Mouse (Mus musculus) bone marrow, adult 2 months (tissue): ENCODE measurements around the gene Krt90. TPM values are rescaled to one million over a fixed set of nuclear protein-coding genes. Genes with fewer than 3 reads are reported as not detected.

ENCODE experiments used
- H3K27ac ChIP-seq: fragments of 200-500 bp; 2 replicates; pipeline ENCODE4 v1.5.1; 2012; ENCODE audit warnings: low read depth, mild to moderate bottlenecking, control low read depth, inconsistent platforms, low read length; ENCODE audit not compliant: control insufficient read depth, poor library complexity, insufficient read depth
- H3K4me1 ChIP-seq: fragments of 200-500 bp; 2 replicates; pipeline ENCODE4 v1.6.1; 2011; ENCODE audit warnings: low read length; ENCODE audit not compliant: control insufficient read depth, insufficient read depth
- H3K4me3 ChIP-seq: fragments of 200-500 bp; replicated peaks from 2 replicates; pipeline ENCODE3; 2011; ENCODE audit warnings: mild to moderate bottlenecking, low read depth, low read length, control low read depth; ENCODE audit not compliant: control insufficient read depth
- CTCF ChIP-seq: fragments of 200-500 bp; IDR thresholded peaks from 2 replicates; pipeline ENCODE4 v1.5.1; 2011; ENCODE audit warnings: low read length, control low read depth; ENCODE audit not compliant: control insufficient read depth, insufficient read depth
- POLR2A ChIP-seq: fragments of 200-500 bp; IDR thresholded peaks from 2 replicates; pipeline ENCODE4 v1.6.1; 2011; ENCODE audit warnings: low read depth, mild to moderate bottlenecking, control low read depth, low read length, borderline replicate concordance; ENCODE audit not compliant: control insufficient read depth
- WGBS: fragments of 180-500 bp; shearing (Covaris S2); methylation state at CpG from one replicate; pipeline ENCODE4 v1.1.7; 2018; 5-methylcytosine and 5-hydroxymethylcytosine counted together
- polyA plus RNA-seq: library from polyadenylated mRNA; stranded (reverse); fragments of >200 nt; gene quantifications from 2 replicates; pipeline ENCODE4 v1.2.4, GENCODE M21; 2011; ENCODE audit warnings: low replicate concordance; ENCODE audit not compliant: missing spikeins, insufficient read depth, insufficient read length

The Krt90 gene
- polyA plus RNA-seq, 1 experiment: not detected

GRCm38 (mm10) chr15:101567780-101568179 is 5.0 kb upstream of the Krt90 start:
- Histone ChIP-seq H3K27ac (no peak overlapping the region), H3K4me3 (no peak overlapping the region), H3K4me1 (no peaks in the 10 kb centered on the region; the same call in 1 of the 2 replicates)
- WGBS: 42% methylated on average over 7 of the region's 7 CpGs
- TF ChIP-seq CTCF (peak; percentile 54; the same call in 1 of the 2 replicates), POLR2A (no peak)

GRCm38 (mm10) chr15:101558034-101558646 is 4.6 kb downstream of the Krt90 start:
- Histone ChIP-seq H3K4me1 (no peaks in the 10 kb centered on the region), H3K4me3 (no peak overlapping the region), H3K27ac (no peak overlapping the region)
- no peak for TF ChIP-seq CTCF
- TF ChIP-seq POLR2A: no peak
- 18% methylated on average over 7 of the region's 7 CpGs for whole genome bisulfite sequencing

DNA sequence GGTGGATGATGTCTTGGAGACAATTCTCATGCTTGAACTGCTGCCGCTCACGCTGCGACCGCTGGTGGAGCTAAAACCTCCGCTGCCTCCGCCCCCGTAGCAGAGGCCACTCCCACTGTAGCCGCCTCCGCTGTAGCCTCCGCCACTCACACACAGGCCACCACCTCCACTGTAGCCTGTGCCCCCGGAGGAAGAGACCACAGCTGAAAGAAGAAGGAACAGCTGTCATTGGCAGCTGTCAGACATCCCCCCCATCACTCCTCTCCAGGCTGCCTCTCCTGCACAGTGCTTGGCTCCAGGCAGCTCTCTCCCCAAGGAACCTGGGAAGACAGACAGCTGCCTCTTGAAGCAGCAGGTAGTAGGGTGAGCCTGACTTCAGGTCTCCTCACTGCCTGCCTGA is 9.6 kb downstream of the Krt90 start:
- Histone ChIP-seq H3K4me1 (no peaks in the 10 kb centered on the region), H3K27ac (no peak overlapping the region), H3K4me3 (no peak overlapping the region)
- TF ChIP-seq CTCF (no peak), POLR2A (no peak)
- WGBS: under 1% methylated on average over 11 of the region's 11 CpGs

- WGBS: 70% methylated on average over 8 of the region's 8 CpGs
- H3K4me1 ChIP-seq: no peaks in the 10 kb centered on the region
- TF ChIP-seq POLR2A (no peak), CTCF (no peak)
- H3K4me3 ChIP-seq: no peak overlapping the region
- no peak overlapping the region for H3K27ac ChIP-seq
Measured at GRCm38 (mm10) chr15:101552188-101552587, 10.6 kb downstream of the Krt90 start.

DNA sequence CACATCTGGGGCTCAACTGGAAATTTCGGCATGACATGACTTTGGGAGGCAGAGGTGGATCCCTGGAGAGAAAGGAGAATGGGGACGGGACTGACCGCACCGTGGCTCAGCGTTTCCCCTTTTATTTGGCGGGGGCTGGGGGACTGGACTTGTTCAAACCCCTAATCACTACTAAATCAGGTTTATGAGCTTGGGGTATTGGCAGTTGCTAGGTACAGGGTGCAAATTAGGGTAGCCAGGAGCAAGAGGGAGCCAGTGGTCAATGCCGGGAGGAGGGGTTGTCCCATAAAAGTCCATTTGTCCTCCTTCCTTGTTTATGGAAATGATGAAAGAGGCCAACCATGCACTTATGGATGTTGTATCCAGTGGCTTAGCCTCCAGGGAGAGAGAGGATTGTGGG is 12.2 kb downstream of the Krt90 start, which contains the start of gene Krt82:
Gene Krt82 (minus strand): TSS at position 101 of the 400 bp plus-strand sequence.
- Histone ChIP-seq H3K27ac (no peak within 1 kb of the TSS), H3K4me1 (no peaks in the 10 kb centered on the region), H3K4me3 (no peak within 1 kb of the TSS)
- TF ChIP-seq POLR2A (no peak), CTCF (no peak)
- WGBS: 75% methylated on average over 7 of the region's 7 CpGs

DNA sequence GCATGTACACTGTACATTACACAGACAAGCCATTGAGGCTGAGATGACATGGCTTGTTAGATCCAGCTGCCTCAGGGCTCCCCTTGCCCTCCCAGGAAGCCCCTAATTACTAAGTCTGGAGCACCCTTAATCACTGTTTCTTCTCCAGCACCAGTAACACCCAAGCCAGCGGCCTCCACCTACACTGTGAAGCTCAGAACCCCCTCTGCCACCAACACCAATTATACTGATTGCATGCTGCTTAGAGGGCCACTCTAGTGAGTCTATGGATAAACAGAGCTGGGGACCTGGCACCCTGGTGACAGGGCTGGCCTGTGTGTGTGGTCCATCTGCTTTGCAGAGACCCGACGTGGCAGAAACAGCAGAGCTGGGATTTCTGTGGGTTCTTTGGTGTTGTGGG is 18.3 kb downstream of the Krt90 start:
- TF ChIP-seq POLR2A: no peak
- no peak for TF ChIP-seq CTCF
- H3K4me3 ChIP-seq: no peak overlapping the region
- WGBS: 64% methylated on average over 3 of the region's 3 CpGs
- H3K4me1 ChIP-seq: no peaks in the 10 kb centered on the region
- H3K27ac ChIP-seq: no peak overlapping the region

- Histone ChIP-seq H3K4me1 (no peaks in the 10 kb centered on the region), H3K4me3 (no peak overlapping the region), H3K27ac (no peak overlapping the region)
- TF ChIP-seq CTCF: no peak
- TF ChIP-seq POLR2A: no peak
- WGBS: 62% methylated on average over 9 of the region's 9 CpGs
Measured at GRCm38 (mm10) chr15:101542543-101542942, 20.2 kb downstream of the Krt90 start.

DNA sequence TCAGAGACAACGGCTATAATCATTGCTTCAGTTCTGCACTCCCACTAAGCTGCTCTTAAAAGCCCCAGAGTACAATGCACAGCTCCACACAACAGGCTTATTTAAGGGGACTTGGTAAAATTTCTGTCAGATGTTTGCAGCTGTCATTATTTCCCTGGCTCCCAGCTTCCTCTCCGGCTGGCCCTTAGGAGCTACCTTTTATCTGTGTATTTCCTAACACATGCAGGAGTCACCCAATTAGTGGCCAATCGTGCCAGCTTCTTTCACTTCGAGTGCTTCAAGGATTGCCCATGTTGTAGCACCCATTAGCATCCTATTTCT is 24.2 kb downstream of the Krt90 start:
- 60% methylated on average over 4 of the region's 4 CpGs for WGBS
- Histone ChIP-seq H3K27ac (no peak overlapping the region), H3K4me3 (no peak overlapping the region), H3K4me1 (no peaks in the 10 kb centered on the region)
- TF ChIP-seq CTCF: no peak
- no peak for TF ChIP-seq POLR2A
